Mouse (Mus musculus): ENCODE results near the gene Emg1. TPM values are rescaled to one million over a fixed set of nuclear protein-coding genes. Genes with fewer than 3 reads are reported as not detected.

Gene Emg1
- total RNA-seq, 2 experiments from 2014 or later: 51.3 to 54.4 TPM

Small RNA genes within 50 kb of the gene (microRNA-seq; reads per million reads assigned to microRNA genes)
- gene Mir141: 0.80 to 1.7 reads per million in 2 experiments
- 21.3 to 29.4 reads per million in 2 experiments for gene Mir200c

Other genes starting within 250 kb of the Emg1 start
- 100 to 1,000 TPM; 278 to 279 TPM for gene Clstn3, start 247.4 kb downstream of the Emg1 start, total RNA-seq (2021)
- gene C1rl, start 219.1 kb downstream of the Emg1 start, total RNA-seq (2021): under 1 TPM; 0.28 to 0.42 TPM
- gene C1ra, start 199.8 kb downstream of the Emg1 start, total RNA-seq (2021): under 1 TPM; 0.66 to 0.82 TPM
- gene C1s1, start 169.8 kb downstream of the Emg1 start, total RNA-seq (2021): 1 to 10 TPM; 1.0 to 1.6 TPM
- gene C1rb, start 141.9 kb downstream of the Emg1 start, total RNA-seq (2021): not detected
- gene C1s2, start 76.1 kb downstream of the Emg1 start, total RNA-seq (2021): under 1 TPM in 1 of 2 experiments, not detected in 1; 0.25 TPM
- 10 to 100 TPM; 30.9 to 34.0 TPM for gene Lpcat3, start 49.2 kb downstream of the Emg1 start, total RNA-seq (2021)
- 100 to 1,000 TPM; 120 to 124 TPM for gene Phb2, start 158 bp upstream of the Emg1 start, total RNA-seq (2021)
- gene Ptpn6, start 26.5 kb upstream of the Emg1 start, total RNA-seq (2021): 1 to 10 TPM; 2.9 to 4.0 TPM
- 100 to 1,000 TPM; 350 to 372 TPM for gene Grcc10, start 29.2 kb upstream of the Emg1 start, total RNA-seq (2021)
- under 1 TPM in 1 of 2 experiments, not detected in 1; 0.71 TPM for gene Gm45234, start 43.8 kb upstream of the Emg1 start, total RNA-seq (2021)
- gene Atn1, start 44.3 kb upstream of the Emg1 start, total RNA-seq (2021): 100 to 1,000 TPM; 134 to 159 TPM
- gene Eno2, start 57.5 kb upstream of the Emg1 start, total RNA-seq (2021): 1,000 to 10,000 TPM in 1 of 2 experiments, 100 to 1,000 TPM in 1; 947 to 1,030 TPM
- gene Lrrc23, start 67.5 kb upstream of the Emg1 start, total RNA-seq (2021): 1 to 10 TPM; 1.7 TPM
- gene Spsb2, start 96.5 kb upstream of the Emg1 start, total RNA-seq (2021): 1 to 10 TPM; 4.5 to 6.0 TPM
- 100 to 1,000 TPM; 685 to 811 TPM for gene Tpi1, start 102.1 kb upstream of the Emg1 start, total RNA-seq (2021)
- gene Usp5, start 117.3 kb upstream of the Emg1 start, total RNA-seq (2021): 100 to 1,000 TPM; 164 to 183 TPM
- gene Cdca3, start 117.4 kb upstream of the Emg1 start, total RNA-seq (2021): 1 to 10 TPM; 1.1 to 1.2 TPM
- under 1 TPM in 1 of 2 experiments, not detected in 1; 0.26 TPM for gene Gnb3, start 128.1 kb upstream of the Emg1 start, total RNA-seq (2021)
- gene P3h3, start 145.6 kb upstream of the Emg1 start, total RNA-seq (2021): 10 to 100 TPM; 18.5 to 30.1 TPM
- 100 to 1,000 TPM; 184 to 196 TPM for gene Gpr162, start 151.8 kb upstream of the Emg1 start, total RNA-seq (2021)
- gene Cd4, start 176.0 kb upstream of the Emg1 start, total RNA-seq (2021): under 1 TPM; 0.22 to 0.26 TPM
- 1 to 10 TPM; 2.4 to 2.6 TPM for gene Lag3, start 199.5 kb upstream of the Emg1 start, total RNA-seq (2021)
- gene Ptms, start 207.9 kb upstream of the Emg1 start, total RNA-seq (2021): 1,000 to 10,000 TPM; 1,178 to 1,233 TPM
- gene Mlf2, start 219.2 kb upstream of the Emg1 start, total RNA-seq (2021): 100 to 1,000 TPM; 670 to 704 TPM